Mouse (Mus musculus): ENCODE data around the gene Rpl13a. TPM values are rescaled to one million over a fixed set of nuclear protein-coding genes. Genes with fewer than 3 reads are reported as not detected.

Gene Rpl13a
- total RNA-seq, 2 experiments from 2014 or later = 809 to 865 TPM

DNA sequence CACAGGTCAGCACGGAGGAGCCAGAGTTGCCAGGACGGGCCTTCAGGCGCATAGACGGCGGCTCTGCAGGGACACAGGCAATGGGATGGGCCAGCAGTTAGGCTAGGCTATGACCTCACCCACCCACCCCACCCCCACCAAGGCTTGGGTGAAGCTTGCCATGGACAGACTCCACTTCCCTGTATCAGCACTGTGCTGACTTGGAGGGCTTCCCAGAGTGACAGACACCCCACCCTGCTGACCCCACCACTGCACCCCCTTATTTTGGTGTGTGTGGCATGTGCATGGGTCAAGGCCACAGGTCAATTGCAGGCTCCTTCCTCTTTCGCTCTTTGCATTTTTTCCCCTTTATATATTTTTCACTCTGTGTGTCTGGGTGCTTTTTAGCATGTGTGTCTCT lies 33.2 kb downstream of the Rpl13a start:
- peak in 1 of 2 experiments; percentile 38 for DNase-seq
- intact Hi-C loops (cut with DNase I) = no loop called here

DNA sequence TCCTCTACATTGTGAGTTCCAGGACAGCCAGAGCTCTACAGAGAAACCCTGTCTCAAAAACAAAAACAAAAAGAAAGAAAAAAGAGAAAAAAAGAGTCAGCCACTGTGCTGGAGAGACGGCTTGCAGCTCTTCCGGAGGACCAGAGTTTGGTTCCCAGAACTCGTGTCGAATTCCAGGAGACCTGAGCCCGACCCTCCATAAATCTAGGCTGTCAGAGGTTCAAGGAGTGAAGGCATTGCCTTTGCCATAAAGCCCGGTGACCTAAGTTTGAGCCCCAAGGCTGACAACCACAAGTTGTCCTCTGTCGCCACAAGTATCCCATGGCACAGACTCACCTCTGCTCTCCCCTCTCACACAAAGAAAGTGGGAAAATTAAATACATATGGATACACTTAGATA lies 34.4 kb downstream of the Rpl13a start:
- intact Hi-C loops (cut with DNase I) = no loop called here
- no peak for DNase-seq

DNA sequence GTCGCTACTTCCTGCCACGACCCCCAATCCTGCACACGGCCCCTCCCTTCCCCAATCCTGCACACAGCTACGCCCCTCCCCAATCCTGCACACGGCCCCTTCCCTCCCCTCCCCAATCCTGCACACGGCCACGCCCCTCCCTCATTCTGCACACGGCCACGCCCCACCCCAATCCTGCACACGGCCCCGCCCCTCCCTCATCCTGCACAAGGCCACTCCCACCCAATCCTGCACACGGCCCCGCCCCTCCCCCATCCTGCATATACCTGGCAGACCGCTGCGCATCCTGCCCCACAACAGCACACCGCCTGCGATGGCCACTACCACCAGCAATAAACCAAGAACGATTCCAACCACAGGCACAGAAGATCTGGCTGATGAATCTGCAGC lies 35.0 kb downstream of the Rpl13a start:
- no peak for DNase-seq
- intact Hi-C loops (cut with DNase I) = no loop called here

DNA sequence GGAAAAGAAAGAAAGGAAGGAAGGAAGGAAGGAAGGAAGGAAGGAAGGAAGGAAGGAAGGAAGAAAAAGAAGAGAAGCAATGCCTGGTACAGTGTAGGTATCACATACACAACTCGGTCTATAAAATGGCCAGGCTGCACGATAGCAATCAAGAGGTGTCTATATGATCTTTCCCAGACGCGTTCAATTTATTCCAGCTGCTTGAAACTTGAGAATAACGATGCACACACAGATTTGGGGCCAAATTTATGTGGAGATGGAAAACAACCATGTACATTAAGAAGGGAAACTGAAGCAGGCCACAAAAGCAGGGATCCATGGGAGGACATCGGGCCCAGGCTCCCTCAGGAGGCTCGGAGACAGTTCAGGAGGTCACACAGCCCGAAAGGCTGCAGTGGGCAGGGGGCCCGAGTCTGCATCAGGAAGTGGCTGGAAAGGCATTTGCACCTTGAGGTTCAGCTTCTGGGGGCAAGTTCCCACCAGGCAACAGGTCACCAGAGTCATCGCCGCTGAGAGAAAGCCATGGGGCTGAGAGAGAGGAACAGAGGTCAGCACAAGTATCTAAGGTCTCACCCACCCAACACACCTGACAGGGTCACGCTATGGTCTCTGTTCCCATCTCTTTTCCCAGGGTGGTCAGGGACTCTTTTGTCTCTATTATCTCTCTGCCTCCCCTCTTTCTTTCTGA lies 35.6 kb downstream of the Rpl13a start:
- intact Hi-C loops (cut with DNase I) = no loop called here
- no peak for DNase-seq

DNA sequence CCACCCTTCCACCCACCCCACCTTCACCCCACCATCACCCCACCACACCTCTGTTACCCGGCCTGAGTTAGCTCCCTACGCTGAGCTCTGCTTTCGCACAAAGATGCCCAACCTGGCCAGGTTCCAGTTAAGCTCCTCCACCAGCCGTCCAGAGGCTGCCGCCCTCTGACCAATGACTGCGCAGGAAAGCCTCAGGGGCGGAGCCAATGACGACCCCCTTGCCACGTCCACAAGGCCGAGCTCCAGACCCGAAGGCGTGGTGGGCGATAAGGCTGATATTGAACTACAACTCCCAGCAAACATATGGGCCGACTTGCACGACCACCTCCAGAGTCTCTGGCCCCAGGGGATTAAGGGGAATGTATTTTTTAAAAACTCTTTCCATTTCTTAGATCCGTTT lies 36.5 kb downstream of the Rpl13a start, which contains the start of gene Rcn3:
Gene Rcn3, minus strand, starts transcription at position 174 of the 400 bp plus-strand sequence.
- intact Hi-C loops (cut with DNase I) = no loop called here

DNA sequence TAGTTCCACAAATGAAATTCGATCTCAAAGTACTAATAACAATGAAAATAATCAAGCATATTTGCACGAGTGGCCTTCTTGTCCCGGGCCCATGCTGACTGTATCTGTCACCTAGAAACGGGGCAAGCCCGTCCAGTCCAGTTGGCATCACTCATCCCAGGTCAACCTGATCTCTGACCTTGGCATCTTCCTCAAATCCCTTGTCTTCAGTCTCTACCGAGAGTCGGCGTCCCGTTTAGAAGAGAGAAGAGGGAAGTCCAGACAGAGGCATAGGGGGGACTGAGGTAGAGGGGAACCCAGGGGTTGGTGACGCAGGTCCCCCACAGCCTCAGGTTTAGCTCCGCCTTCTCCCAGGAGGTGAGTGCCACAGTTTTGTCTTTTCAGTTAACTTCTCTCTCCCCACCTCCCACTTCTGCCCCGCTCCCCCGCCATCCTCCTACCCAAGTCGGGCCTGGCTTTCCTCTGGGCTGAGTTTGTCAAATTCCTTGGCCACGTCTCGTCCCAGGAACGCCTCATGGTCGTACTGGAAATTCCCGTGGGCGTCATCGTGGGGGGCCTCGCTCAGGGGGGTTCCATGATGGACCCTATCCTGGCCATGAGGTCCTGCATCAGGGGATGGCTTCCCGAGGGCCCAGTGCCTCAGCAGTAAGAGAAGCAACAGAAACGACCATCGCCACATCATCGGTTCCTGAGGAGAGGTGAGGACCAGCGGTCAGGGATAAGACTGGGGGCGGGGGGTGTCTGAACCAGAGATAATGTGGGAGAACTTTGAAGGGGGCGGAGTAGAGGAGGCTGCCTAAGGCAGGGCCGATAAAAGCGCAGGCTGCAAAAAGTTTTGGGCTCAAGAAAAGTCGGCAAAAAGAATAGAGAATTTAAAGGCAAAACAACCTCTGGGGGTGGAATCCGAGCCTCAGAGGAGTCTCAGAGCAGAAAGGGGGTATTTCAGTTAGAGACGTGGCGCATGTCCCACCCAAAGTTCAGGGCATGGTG lies 37.3 kb downstream of the Rpl13a start:
- intact Hi-C loops (cut with DNase I) = no loop called here
- DNase-seq = peak; percentile 44 to 70

More for the DNA sequence above, 36.5 kb downstream of the Rpl13a start, which contains the start of gene Rcn3:
- peak; percentile 92 to 93 for DNase-seq

DNA sequence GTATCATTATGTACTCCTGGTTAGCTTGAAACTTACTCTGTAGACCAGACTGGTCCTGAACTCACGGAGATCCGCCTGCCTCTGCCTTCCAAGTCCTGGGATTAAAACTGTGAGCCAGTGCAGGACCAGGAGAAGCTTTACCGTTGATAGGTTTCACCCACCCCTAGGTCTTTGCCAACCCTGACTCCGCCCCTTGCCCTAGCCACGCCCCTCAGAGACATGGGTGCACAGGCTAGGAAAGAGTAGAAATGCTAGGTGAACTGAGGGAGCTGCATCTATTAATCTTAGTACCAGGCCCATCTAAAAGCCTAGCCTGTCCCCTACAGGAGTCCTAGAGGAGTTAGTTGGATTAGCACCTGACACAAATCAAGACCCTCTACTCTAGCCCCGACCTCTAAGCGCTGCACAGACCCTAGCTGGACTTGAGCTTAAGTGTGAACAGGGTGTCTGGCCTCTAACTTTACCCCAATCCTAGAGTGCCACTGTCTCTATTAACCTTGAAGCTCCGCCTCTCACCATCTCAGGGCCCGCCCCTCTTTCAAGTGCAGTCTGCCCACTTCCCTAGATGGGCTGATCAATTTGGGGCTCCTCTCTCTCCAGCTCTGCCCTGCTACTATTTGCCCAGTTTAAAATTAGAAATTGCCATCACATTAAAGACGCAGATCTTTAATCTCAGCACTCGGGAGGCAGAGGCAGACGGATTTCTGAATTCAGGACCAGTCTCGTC lies 38.1 kb downstream of the Rpl13a start:
- intact Hi-C loops (cut with DNase I) = no loop called here
- DNase-seq = no peak

DNA sequence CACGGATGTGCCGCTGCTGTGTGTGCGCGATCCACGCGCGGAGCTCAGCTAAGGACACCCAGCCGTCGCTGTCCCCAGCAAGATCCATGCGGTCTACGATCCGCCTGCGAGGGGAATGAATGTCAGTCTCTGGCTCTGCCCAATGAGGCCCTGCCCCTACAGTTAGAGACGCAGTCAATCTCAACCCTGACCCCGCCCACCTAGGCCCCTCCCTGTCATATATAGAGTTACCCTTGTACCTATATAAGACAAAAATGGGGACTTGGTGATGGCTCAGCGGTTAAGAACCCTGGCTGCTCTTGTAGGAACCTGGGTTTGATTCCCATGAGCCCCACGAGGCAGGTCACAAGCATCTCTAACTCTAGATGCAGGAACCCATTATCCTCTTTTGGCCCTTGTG lies 40.0 kb downstream of the Rpl13a start:
- no peak for DNase-seq
- intact Hi-C loops (cut with DNase I) = no loop called here

DNA sequence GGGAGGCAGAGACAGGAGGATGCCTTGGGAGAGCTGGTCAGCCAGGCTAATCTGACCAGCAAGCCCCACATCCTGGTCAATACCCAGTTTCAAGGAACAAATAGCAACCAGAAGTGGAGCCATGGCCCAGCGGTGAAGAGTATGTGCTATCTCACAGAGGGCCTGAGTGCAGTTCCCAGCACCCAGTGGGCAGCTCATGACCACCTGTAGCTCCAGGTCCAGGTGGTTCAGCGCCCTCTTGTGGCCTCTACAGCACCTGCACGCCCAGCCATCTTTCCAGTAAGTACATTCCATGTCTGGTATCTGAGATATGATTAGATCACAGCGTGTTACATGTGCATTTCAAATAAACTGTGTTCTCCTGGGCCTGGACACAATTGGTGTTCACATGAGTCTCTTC lies 42.5 kb downstream of the Rpl13a start:
- DNase-seq = no peak
- intact Hi-C loops (cut with DNase I) = no loop called here

DNA sequence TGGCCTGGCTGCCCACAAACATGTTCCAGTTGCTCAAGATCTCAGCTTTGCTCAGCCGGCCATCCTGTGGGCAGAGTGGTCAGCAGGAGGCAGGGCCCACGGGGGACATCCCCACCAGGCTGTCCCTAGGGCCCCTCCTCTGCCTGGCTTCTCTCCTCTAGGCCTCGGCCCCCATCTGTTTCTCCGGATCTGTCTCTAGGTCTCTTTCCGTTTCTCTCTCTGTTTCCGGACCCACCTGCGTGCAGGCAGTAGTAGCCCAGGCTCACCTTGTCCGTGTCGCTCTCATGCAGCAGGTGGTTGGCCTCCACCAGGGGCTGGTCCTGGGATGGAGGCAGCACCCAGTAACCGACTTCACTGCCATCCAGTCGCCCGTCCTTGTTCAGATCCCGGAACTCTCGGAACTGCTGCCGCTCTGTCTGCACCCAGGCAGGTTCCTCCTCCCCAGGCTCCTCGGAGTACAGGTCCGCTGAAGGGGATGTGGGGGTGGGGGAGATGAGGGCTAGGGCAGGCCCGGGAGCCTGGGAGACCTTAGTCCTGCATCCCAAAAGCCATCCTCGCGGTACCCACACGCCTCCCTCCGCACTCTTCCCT lies 45.2 kb downstream of the Rpl13a start:
- DNase-seq = no peak
- intact Hi-C loops (cut with DNase I) = loop anchor here (5.0 kb wide), 2 partner anchors 39 to 214 kb away; partner anchors contain the start of gene Rps11

DNA sequence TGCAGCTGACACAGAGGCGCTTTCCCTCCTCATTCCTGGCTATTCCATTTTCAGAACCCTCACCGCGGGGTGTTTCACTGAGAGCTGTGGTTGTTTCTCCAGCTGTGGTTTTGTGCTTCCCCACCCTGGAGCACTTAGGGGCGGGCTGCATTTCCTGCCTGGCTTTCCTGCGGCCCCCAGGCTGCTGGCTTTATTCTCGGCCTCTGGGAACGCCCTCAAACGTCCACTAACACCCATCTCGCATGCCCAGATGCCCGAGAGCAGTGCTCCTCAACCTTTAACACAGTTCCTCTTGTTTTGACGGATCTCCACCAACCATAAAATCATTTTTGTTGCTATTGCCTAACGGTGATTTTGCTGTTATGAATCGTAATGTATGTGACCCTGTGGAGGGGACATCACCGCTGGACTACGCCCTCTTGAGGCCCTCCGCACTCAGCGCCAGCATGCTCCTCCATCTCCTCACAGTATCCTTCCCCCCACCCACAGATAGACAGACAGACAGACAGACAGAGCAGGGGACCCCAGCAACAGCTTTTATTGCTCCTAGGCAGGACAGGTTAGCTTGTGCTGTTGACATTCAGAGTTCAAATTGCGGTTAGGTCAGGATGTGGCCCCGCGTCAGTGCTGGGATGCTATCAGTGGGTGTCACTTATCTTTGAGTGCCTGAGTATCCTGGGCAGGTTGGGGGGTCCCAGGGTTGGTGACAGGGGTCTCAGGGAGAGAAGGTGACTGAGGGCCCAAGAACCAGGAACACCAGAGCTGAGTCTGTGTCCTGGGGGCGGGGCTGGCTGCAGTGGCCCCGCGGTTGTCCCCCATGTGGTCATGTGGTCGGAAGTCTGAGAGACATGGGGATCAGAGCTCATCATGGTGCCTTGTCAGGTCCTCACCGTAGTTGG lies 45.9 kb downstream of the Rpl13a start:
- intact Hi-C loops (cut with DNase I) = loop anchor here (5.0 kb wide), 2 partner anchors 40 to 215 kb away; partner anchors contain the start of gene Rps11
- peak; percentile 65 to 68 for DNase-seq

DNA sequence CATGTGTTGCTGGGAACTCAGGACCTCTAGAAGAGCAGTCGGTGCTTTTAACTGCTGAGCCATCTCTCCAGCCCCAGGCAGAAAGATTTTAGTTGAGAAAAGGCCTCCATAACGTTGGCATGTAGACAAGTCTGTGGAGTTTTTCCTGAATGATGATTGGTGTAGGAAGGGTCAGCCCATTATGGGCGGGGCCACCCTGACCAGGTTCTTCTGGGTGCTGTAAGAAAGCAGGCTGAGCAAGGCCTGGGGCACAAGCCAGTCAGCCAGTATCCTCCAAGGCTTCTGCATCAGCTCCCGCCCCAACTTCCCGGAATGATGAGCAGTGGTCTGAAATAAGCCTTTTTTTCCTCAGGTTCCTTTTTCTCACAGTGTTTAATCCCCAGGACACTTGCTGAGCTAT lies 47.5 kb downstream of the Rpl13a start:
- intact Hi-C loops (cut with DNase I) = loop anchor here (5.0 kb wide), 2 partner anchors 41 to 216 kb away; partner anchors contain the start of gene Rps11
- DNase-seq = no peak

DNA sequence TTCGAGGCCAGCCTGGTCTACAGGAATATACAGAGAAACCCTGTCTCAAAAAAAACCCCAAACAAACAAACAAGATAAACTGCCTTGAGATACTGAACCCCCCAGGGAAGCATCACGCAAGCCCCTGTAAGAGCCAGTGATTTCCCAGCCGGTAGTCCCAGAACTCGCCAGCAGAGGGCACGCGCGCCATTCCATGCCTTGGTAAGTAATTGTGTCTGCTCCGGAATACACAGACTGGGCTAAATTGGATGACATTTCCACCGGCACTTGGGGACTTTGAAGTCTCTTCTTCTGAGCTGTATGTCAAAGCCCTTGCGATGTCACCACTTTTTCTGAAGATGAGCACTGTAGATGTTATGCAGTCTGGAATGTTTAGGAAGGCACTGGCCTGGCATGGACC lies 48.7 kb downstream of the Rpl13a start:
- peak; percentile 93 to 96 for DNase-seq
- intact Hi-C loops (cut with DNase I) = loop anchor here (2.0 to 5.0 kb wide), 3 partner anchors 42 to 217 kb away; partner anchors contain the start of gene Rps11

DNA sequence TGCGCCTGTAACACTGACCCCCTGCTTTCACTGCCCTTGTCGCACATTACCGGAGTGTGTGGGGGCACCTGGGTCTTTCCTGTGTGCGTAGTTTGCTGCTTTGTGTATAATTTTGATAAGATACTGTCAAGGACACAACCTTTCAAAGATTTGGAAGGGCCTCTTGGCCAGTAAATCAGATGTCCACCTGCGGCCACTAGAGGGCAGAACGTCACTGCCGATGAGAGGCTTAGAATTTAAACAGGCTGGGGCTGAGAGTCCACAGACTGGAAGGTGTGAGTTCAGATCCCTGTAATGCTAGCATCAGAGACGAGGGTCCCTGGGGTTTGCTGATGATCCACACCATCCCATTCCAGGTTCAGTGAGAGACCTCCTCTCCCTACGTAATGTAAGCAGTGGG lies 50.0 kb downstream of the Rpl13a start:
- intact Hi-C loops (cut with DNase I) = loop anchor here (1.0 to 2.0 kb wide), 2 partner anchors 58 to 120 kb away; partner anchors contain the start of genes Flt3l and Gm45713
- peak; percentile 81 to 86 for DNase-seq

DNA sequence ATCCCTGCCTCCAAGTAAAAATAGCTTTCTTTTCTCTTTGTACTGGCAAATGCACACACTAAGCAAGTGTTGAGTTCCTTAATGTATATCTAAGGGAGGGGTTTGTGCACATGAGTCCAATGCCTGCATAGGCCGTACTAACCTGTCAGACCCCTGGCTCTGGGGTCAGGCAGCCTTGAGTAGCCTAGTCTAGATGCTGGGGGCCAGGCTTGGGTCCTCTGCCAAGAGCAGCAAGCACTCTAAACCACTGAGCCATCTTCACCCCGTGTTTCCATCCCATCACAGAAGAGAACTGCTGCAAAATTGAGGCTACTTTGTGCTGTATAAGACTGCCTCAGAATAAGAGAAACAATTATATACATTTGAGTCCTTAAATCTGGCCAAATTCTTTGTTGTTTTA lies 50.7 kb downstream of the Rpl13a start:
- intact Hi-C loops (cut with DNase I) = loop anchor here (1.0 to 2.0 kb wide), 2 partner anchors 58 to 121 kb away; partner anchors contain the start of genes Flt3l and Gm45713
- no peak for DNase-seq

DNA sequence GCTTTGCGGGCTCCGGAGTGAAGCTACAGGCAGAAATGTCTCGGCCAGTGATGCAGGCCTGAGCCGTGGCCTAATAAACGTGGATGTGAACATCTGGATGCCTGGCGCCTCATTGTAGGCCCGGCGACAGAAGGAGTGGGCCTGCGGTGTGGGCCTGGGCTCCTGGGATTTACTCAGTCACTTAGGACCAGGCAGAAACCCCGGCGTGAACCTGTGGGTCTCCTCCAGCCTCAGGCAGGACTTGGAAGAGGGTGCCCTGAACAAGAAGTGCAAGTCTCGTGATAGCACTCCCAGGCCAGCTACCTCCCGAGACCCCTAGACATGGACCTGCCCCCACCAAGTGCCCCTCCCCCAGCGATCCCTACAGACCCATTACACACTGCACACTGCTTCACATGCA lies 51.2 kb downstream of the Rpl13a start:
- intact Hi-C loops (cut with DNase I) = no loop called here
- DNase-seq = no peak

DNA sequence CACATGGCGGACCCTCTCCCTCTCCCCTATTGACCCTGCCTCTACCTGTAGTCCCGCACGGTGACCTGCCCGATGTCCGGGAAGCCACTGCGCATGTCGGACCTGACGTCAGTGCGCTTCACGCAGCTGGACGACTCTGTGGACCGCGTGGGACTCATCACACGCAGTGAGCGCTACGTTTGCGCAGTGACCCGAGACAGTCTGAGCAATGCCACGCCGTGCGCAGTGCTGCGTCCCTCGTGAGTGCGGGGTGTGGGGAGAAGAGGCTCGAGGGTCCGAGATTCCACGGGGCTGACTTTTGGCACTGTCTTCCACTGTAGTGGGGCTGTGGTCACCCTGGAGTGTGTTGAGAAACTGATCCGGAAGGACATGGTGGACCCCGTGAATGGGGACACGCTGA lies 52.1 kb downstream of the Rpl13a start:
- intact Hi-C loops (cut with DNase I) = no loop called here
- no peak for DNase-seq
